Mouse (Mus musculus) ovary, postnatal 10 days (tissue): ENCODE results near the gene Obscn.

Experiments used
- DNase-seq: peaks from one replicate; pipeline ENCODE4 v3.0.0; 2022; ENCODE audit warnings: low spot score

Gene Obscn

DNA sequence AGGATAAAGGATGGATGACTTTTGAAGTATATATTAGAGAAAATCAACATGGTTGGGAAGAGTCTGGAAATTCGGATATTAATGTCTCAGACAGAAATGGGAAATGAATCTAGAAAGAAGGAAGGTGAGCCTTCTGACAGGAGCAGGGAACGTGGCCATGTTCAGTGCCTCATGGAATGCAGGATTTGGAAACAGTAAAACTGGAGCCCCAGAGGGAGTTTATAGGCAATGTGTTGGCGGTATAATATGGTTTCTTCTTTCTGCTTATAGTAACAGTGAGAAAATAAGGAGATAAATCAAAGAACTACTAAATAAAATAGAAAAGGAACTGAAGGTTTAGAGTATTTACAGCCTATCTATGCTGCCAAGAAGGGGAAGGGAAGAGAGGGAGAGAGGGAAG lies 78.2 kb downstream of the Obscn start:
- DNase-seq = no peak

DNA sequence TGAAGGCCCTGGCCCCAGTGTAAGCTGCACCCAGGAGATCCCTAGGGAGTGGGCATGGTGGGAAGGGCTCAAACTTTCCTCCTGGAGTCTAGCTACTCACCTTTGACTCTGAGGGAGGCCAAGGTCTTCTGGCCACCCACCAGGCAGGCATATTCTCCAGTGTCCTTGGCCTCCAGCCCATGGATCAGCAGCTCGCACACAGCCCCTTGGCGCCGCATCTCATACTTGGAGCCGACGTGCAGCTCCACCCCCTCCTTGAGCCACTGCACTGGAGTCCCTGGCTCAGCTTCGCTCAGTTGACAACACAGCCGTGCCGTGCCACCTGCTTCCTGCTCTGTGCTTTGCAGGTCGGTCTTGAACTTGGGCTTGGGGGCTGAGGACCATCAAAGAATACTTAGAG lies 85.2 kb downstream of the Obscn start:
- DNase-seq = no peak

DNA sequence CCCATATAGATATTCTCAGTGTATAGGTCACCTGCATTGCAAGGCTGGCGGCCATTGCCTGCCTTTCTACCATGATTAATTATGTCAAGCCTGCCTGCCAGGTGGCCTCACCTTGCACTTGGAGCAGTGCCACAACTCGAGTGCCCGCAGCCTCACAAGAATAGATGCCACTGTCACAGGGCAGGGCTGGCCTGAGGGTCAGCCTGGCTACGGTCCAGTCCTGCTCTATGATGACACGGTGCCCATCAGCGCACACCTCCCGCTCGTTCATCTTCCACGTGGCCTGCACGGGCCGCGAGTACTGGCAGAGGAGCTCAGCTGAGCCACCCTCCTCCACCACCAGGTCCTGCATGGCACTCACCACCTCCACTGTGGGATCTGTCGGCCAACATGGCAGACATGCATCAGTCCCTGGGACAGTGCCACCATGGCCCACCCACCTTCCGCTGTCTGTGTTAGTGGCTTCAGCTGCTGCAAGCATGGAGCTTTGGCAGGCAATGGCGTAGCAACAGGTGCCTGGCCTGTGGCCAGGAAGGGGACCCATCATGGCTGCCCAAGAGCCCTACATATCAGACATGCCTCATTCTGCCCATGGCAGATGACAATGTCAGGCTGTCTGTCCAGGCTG lies 91.4 kb downstream of the Obscn start:
- DNase-seq = no peak

GRCm38 (mm10) chr11:59029003-59029402 lies 107.2 kb downstream of the Obscn start:
- no peak for DNase-seq

GRCm38 (mm10) chr11:59026411-59026810 lies 109.8 kb downstream of the Obscn start:
- no peak for DNase-seq

DNA sequence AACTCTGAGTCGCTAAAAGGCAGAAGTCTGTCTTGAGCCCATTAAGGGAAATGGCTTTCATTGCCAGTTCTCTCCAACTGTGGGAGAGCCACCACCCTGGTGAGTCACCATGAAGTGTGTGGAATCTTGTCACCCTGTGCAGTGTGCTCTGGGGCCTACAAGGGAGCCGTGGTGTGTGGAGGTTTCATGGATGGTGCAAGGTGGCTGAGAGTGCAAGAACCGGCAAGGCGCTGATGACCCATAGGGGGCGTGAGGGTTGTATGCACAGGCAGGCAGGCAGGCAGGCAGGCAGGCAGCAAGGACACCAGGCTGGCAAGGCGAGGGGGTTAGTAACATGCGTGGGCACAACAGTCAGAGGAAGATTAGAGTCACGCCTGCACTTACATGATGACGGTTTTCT lies 121.2 kb downstream of the Obscn start:
- no peak for DNase-seq

DNA sequence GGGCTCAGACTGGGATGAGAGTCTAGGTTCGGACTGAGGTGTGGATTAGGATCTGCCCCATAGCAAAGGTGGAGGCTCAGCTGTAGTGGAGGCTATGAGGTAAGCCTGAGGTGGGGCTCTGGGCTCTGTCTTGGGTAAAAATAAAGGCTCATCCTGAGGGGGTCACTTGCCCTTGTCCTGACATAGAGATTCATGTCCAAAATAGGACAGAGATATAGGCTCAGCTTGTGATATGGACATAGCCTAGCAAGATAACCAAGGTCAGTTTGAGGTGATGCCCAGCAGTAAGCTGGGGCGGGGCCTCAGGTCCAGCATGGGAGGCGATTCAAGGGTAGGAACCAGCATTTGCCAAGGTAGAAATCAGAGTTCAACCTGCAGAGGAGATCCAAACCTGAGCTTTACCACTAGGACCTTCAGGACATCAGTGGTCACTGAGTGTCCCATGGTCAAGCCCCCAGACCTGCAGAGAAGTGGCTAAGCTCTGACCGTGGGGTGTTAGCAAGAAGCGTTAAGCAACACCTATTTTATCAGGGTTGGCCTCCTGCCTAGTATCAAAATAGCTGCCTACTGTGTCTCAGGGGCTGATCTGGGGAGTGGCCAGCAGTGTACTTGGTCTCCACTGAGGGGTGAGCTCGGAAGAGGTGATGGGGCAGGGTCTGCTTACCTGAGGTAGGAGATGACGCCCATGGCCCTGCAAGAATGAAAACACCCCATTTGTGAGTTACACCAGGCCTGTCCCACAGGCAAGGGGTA lies 133.7 kb downstream of the Obscn start:
- no peak for DNase-seq

- no peak for DNase-seq
Observed at GRCm38 (mm10) chr11:59000635-59001034, 135.6 kb downstream of the Obscn start.

GRCm38 (mm10) chr11:58999830-59000229 lies 136.4 kb downstream of the Obscn start:
- no peak for DNase-seq

DNA sequence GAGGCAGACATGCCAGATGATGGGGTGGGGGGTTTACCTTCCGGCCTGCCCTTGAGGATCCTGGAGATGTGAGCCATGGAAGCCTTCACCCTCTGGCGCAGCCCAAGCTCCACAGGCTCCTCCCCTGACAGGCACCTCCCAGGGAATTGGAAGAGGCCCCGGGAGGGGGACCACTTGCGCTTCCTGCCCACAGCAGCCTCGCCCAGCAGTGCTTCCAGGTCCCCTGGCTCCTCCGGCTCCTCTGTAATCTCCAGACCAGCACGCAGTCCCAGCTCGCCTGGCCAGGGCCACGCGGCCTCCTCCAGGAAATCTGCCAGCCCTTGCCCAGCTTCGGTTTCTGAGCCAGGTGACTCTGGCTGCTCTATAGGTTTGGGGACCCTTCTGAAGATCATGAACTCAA lies 137.0 kb downstream of the Obscn start:
- no peak for DNase-seq

- no peak for DNase-seq
Observed at GRCm38 (mm10) chr11:58997541-58997940, 138.7 kb downstream of the Obscn start.

DNA sequence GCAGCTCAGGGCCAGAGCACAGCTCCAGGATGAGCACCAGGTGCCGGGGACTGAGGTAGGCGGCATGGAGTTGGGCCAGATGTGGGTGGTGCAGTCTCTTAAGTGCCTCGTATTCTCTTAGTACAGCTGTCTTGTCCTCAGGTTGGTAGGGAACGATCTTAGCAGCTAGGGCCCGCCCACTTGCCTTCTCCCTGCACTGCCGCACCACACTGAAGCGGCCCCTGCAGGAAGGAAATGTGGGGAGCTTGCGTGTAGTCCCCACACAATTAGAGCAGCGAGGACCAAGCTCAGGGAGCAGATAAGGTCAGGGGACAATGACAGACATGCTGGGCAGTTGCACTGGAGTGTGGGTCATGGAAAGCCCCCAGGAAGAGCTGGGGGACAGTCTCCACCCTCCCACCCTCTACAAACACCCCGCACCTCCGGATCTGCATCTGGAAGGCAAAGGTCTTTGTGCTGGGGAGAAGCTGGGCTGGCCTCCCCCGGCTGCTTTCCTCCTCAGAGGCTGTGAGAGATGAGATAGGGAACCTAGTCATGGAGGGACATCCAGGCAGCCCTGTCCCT lies 140.3 kb downstream of the Obscn start:
- no peak for DNase-seq

DNA sequence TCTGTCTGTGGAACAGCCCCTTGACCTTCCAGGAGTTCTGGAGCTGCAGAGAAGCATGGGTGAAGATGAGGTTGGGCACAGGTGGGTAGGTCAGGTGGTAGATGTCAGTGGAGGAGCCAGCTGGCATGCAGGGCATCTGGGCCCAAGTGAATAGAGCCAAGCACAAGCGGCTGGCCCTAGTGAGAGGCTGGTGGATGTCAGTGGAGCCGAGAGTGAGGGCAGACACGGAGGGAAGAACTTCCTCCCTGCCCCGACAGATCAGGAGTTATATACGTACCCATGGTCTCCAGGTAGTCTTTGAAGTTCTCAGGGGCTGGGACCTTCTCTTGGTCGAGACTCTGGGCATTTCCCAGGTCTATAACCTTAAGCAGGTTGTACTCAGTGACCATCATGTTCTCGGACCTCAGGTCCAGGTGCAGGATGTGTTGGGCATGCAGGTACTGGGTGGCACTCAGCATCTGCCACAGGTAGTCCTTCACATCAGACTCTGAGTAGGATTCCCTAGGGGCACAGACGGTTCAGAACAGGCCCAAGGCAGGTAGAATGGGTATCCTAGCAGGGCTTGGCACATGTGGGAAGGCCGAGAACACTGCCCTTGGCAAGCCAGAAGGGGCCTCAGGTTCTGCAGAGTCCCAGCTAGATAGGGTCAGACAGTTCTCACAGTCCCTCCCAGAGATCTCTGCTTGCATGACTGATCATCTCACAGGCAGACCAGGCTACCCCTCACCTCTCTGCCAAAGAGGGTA lies 141.0 kb downstream of the Obscn start:
- DNase-seq = no peak

DNA sequence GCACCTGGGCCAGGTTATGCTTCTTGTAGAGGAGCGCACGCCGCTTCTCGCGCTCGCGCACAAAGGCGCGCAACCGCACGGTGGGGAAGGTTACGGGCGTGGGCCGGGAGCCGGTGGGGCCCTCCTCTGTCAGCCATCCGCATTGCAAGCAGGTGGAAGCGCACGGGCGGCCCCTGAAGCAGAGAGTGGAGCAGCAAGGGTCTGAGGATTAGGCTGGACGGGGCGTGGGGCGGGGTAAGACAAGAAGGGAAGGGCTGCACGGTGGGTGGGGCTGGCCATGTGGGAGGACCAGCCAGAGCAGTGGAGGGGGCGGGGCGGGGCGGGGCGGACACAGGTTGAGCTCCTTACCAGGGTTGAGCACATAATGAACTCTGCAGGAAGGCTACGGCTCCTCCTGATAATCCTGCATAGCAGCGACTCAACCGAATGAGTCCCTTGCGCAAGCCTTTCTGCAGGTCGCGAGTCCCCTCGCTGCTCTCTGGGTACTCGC lies 141.8 kb downstream of the Obscn start:
- no peak for DNase-seq

- DNase-seq = no peak
Observed at GRCm38 (mm10) chr11:58993091-58993670, 143.0 kb downstream of the Obscn start.

GRCm38 (mm10) chr11:58991911-58992310 lies 144.3 kb downstream of the Obscn start:
- no peak for DNase-seq

DNA sequence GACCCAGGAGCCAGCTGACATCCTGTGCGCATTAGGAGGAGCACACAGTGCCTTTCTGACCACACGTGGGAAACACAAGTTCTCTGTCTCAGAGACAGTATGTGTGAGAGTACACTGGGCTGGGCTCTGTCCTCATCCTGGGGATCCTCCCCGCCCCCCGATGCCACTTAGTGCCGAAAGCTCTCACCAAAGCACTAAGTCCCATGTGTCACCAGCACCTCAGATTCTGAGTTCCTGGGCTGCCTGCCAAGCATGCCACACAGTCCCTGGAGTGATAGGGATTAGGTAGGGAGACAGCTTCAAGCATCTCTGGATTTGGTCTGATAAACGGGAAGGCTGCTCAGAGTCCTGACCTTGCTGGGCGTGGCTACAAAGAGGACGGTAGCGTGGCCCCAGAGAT lies 145.4 kb downstream of the Obscn start:
- no peak for DNase-seq

- DNase-seq = no peak
Observed at GRCm38 (mm10) chr11:58990141-58990540, 146.1 kb downstream of the Obscn start.

GRCm38 (mm10) chr11:58989166-58989565 lies 147.0 kb downstream of the Obscn start:
- no peak for DNase-seq

GRCm38 (mm10) chr11:58985299-58985917 lies 150.8 kb downstream of the Obscn start:
- DNase-seq = no peak

GRCm38 (mm10) chr11:58984657-58985056 lies 151.5 kb downstream of the Obscn start:
- DNase-seq = no peak
